Mouse (Mus musculus): Measurements from ENCODE around the gene 1700122O11Rik.

- TF ChIP-seq POLR2A (IDR thresholded peaks at IDR 0.05; ENCODE audit: borderline replicate concordance, low read depth, low read length) (no peak), CTCF (IDR thresholded peaks at IDR 0.05; ENCODE audit: low read depth, low read length) (no peak)
Observed at GRCm38 (mm10) chr17:48039232-48039866, 1.3 kb upstream of the 1700122O11Rik start.
